Mouse (Mus musculus) stomach, embryonic 14.5 days (tissue): ENCODE data around the gene Hemk1. TPM values are rescaled to one million over a fixed set of nuclear protein-coding genes. Genes with fewer than 3 reads are reported as not detected.
A peak's percentile ranks its signal among the peaks of the same experiment; 100 is the strongest.

Experiments used
- ATAC-seq: fragments of 200-750 bp; cut with Nextera tagmentation; 2 replicates; pipeline ENCODE4 v1.8.0; 2017; ENCODE audit warnings: low read depth, moderate TSS enrichment; ENCODE audit not compliant: insufficient number of reproducible peaks, insufficient read depth, low FRiP score
- H3K27ac ChIP-seq: fragments of 300-500 bp; sonication (generic); 2 replicates; pipeline ENCODE4 v1.5.1; 2014; ENCODE audit warnings: mild to moderate bottlenecking, low read length, moderate library complexity, mixed read lengths
- H3K27me3 ChIP-seq: fragments of 300-500 bp; sonication (generic); 2 replicates; pipeline ENCODE4 v1.6.1; 2014; ENCODE audit warnings: low read length, control low read depth, mixed read lengths; ENCODE audit not compliant: control insufficient read depth, insufficient read depth
- H3K36me3 ChIP-seq: fragments of 300-500 bp; sonication (generic); 2 replicates; pipeline ENCODE4 v1.6.1; 2014; ENCODE audit warnings: mild to moderate bottlenecking, control low read depth, low read length, moderate library complexity, mixed read lengths; ENCODE audit not compliant: control insufficient read depth, insufficient read depth
- H3K4me1 ChIP-seq: fragments of 300-500 bp; sonication (generic); 2 replicates; pipeline ENCODE4 v1.6.1; 2014; ENCODE audit warnings: low read length, control low read depth, mixed read lengths; ENCODE audit not compliant: control insufficient read depth, insufficient read depth
- H3K4me2 ChIP-seq: fragments of 300-500 bp; sonication (generic); replicated peaks from 2 replicates; pipeline ENCODE4 v1.6.1; 2014; ENCODE audit warnings: low read depth, low read length, control low read depth
- H3K4me3 ChIP-seq: fragments of 300-500 bp; sonication (generic); 2 replicates; pipeline ENCODE4 v1.5.1; 2014; ENCODE audit warnings: low read depth, low read length, control low read depth
- H3K9ac ChIP-seq: fragments of 300-500 bp; sonication (generic); replicated peaks from 2 replicates; pipeline ENCODE4 v1.6.1; 2014; ENCODE audit warnings: low read depth, mild to moderate bottlenecking, control low read depth, low read length, moderate library complexity, mixed read lengths
- H3K9me3 ChIP-seq: fragments of 300-500 bp; sonication (generic); 2 replicates; pipeline ENCODE4 v1.6.1; 2016; ENCODE audit warnings: low read depth, low read length, control low read depth; ENCODE audit not compliant: control insufficient read depth
- WGBS: fragments of 180-500 bp; shearing (Covaris S2); extraction: QIAGEN DNeasy Blood & Tissue Kit; methylation state at CpG from one replicate; pipeline ENCODE4 v1.1.7; 2014; 5-methylcytosine and 5-hydroxymethylcytosine counted together
- polyA plus RNA-seq: library from polyadenylated mRNA; unstranded; fragments of >200 nt; fragmentation: Nextera tagmentation; extraction: Ambion mirVana; gene quantifications from 2 replicates; pipeline ENCODE4 v1.2.1, GENCODE M21; 2014

Hemk1 gene
- polyA plus RNA-seq, 1 experiment from 2014 or later: 12.4 TPM

GRCm38 (mm10) chr9:107303900-107304299 lies 34.2 kb downstream of the Hemk1 start:
- ATAC-seq: no peak
- WGBS: 75% methylated on average over 5 of the region's 5 CpGs
- H3K9ac ChIP-seq: no peak overlapping the region

GRCm38 (mm10) chr9:107303121-107303820 lies 34.9 kb downstream of the Hemk1 start:
- no peak overlapping the region for H3K27ac ChIP-seq
- H3K9ac ChIP-seq: no peak overlapping the region
- 75% methylated on average over 9 of the region's 9 CpGs for WGBS
- peaks cover 27% of the 10 kb centered on the region for H3K4me1 ChIP-seq
- no peak overlapping the region for H3K4me2 ChIP-seq
- no peak for ATAC-seq
- H3K4me3 ChIP-seq: no peak overlapping the region
- no peaks in the 10 kb centered on the region for H3K27me3 ChIP-seq
- no peaks in the 10 kb centered on the region for H3K9me3 ChIP-seq
- H3K36me3 ChIP-seq: peaks cover 13% of the 10 kb centered on the region

More at GRCm38 (mm10) chr9:107303900-107304299, 34.2 kb downstream of the Hemk1 start:
- Histone ChIP-seq H3K27ac (no peak overlapping the region), H3K4me3 (no peak overlapping the region), H3K27me3 (no peaks in the 10 kb centered on the region), H3K4me1 (peaks cover 26% of the 10 kb centered on the region), H3K36me3 (peaks cover 13% of the 10 kb centered on the region), H3K4me2 (no peak overlapping the region), H3K9me3 (no peaks in the 10 kb centered on the region)

- H3K27ac ChIP-seq: no peak overlapping the region
- no peaks in the 10 kb centered on the region for H3K9me3 ChIP-seq
- no peak overlapping the region for H3K9ac ChIP-seq
- H3K4me2 ChIP-seq: no peak overlapping the region
- no peaks in the 10 kb centered on the region for H3K27me3 ChIP-seq
- H3K36me3 ChIP-seq: peaks cover 13% of the 10 kb centered on the region
- 66% methylated on average over 7 of the region's 7 CpGs for WGBS
- H3K4me3 ChIP-seq: no peak overlapping the region
- H3K4me1 ChIP-seq: peaks cover 26% of the 10 kb centered on the region
- no peak for ATAC-seq
These were observed 35.6 kb downstream of the Hemk1 start for GRCm38 (mm10) chr9:107302592-107302991.

- 83% methylated on average over 17 of the region's 17 CpGs for WGBS
- Histone ChIP-seq H3K4me3 (no peak overlapping the region), H3K36me3 (peaks cover 13% of the 10 kb centered on the region), H3K9me3 (no peaks in the 10 kb centered on the region), H3K27me3 (no peaks in the 10 kb centered on the region), H3K4me1 (peaks cover 20% of the 10 kb centered on the region; the same call in 1 of the 2 replicates), H3K9ac (no peak overlapping the region), H3K4me2 (no peak overlapping the region), H3K27ac (no peak overlapping the region)
- ATAC-seq: no peak
These were observed 36.4 kb downstream of the Hemk1 start for GRCm38 (mm10) chr9:107301554-107302331.

- H3K27ac ChIP-seq: no peak overlapping the region
- ATAC-seq: no peak
- H3K4me1 ChIP-seq: peaks cover 18% of the 10 kb centered on the region; the same call in 1 of the 2 replicates
- H3K36me3 ChIP-seq: peaks cover 13% of the 10 kb centered on the region
- H3K4me2 ChIP-seq: no peak overlapping the region
- H3K9ac ChIP-seq: no peak overlapping the region
- no peaks in the 10 kb centered on the region for H3K27me3 ChIP-seq
- no peak overlapping the region for H3K4me3 ChIP-seq
- 93% methylated on average over 30 of the region's 30 CpGs for WGBS
- no peaks in the 10 kb centered on the region for H3K9me3 ChIP-seq
These were observed 37.8 kb downstream of the Hemk1 start for GRCm38 (mm10) chr9:107300224-107300973.

GRCm38 (mm10) chr9:107299783-107300182 lies 38.4 kb downstream of the Hemk1 start:
- ATAC-seq: no peak
- Histone ChIP-seq H3K4me1 (peaks cover 18% of the 10 kb centered on the region; the same call in 1 of the 2 replicates), H3K4me3 (no peak overlapping the region), H3K9me3 (no peaks in the 10 kb centered on the region), H3K27me3 (no peaks in the 10 kb centered on the region), H3K4me2 (no peak overlapping the region), H3K9ac (no peak overlapping the region), H3K36me3 (peaks cover 13% of the 10 kb centered on the region), H3K27ac (no peak overlapping the region)
- WGBS: 86% methylated on average over 7 of the region's 7 CpGs

- H3K27ac ChIP-seq: peak overlapping the region; percentile 39; the same call in 1 of the 2 replicates
These were observed 39.3 kb downstream of the Hemk1 start for GRCm38 (mm10) chr9:107298876-107299275.

More at GRCm38 (mm10) chr9:107298876-107299275, 39.3 kb downstream of the Hemk1 start:
- H3K4me1 ChIP-seq: peaks cover 18% of the 10 kb centered on the region; the same call in 1 of the 2 replicates
- H3K4me3 ChIP-seq: no peak overlapping the region
- no peak overlapping the region; the same call in 1 of the 2 replicates for H3K9ac ChIP-seq
- no peaks in the 10 kb centered on the region for H3K27me3 ChIP-seq
- peaks cover 13% of the 10 kb centered on the region for H3K36me3 ChIP-seq
- ATAC-seq: no peak
- H3K4me2 ChIP-seq: peak overlapping the region; percentile 73
- 76% methylated on average over 6 of the region's 6 CpGs for WGBS
- no peaks in the 10 kb centered on the region for H3K9me3 ChIP-seq
